Mouse (Mus musculus) ovary, postnatal 36 days (tissue): Measurements from ENCODE around the gene St6galnac5.
A peak's percentile ranks its signal among the peaks of the same experiment; 100 is the strongest.
"Not testable (repeated sequence)": the region's sequence is repeated elsewhere in the genome, so short reads cannot be mapped to it uniquely, and the experiment has no call there.

Experiments
- DNase-seq: peaks from one replicate; pipeline ENCODE4 v3.0.0; 2022; ENCODE audit warnings: low spot score, mixed read lengths

Gene St6galnac5

GRCm38 (mm10) chr3:152792601-152793000, 189.4 kb downstream of the St6galnac5 start:
- DNase-seq: no peak

- DNase-seq: not testable (repeated sequence)
These were observed 193.6 kb downstream of the St6galnac5 start for GRCm38 (mm10) chr3:152788301-152788953.

GRCm38 (mm10) chr3:152784353-152784752, 197.7 kb downstream of the St6galnac5 start:
- not testable (repeated sequence) for DNase-seq

- peak; percentile 47 for DNase-seq
These were observed 198.3 kb downstream of the St6galnac5 start for GRCm38 (mm10) chr3:152783792-152784191.

- no peak for DNase-seq
These were observed 202.2 kb downstream of the St6galnac5 start for GRCm38 (mm10) chr3:152779819-152780218.

GRCm38 (mm10) chr3:152776872-152777540, 205.0 kb downstream of the St6galnac5 start:
- no peak for DNase-seq

- no peak for DNase-seq
These were observed 205.7 kb downstream of the St6galnac5 start for GRCm38 (mm10) chr3:152776363-152776762.

GRCm38 (mm10) chr3:152770056-152770455, 212.0 kb downstream of the St6galnac5 start:
- DNase-seq: no peak

- no peak for DNase-seq
These were observed 214.6 kb downstream of the St6galnac5 start for GRCm38 (mm10) chr3:152767485-152767884.
